11 mouse cellular contexts compared by ENCODE assay signal in the genomic region with DNA sequence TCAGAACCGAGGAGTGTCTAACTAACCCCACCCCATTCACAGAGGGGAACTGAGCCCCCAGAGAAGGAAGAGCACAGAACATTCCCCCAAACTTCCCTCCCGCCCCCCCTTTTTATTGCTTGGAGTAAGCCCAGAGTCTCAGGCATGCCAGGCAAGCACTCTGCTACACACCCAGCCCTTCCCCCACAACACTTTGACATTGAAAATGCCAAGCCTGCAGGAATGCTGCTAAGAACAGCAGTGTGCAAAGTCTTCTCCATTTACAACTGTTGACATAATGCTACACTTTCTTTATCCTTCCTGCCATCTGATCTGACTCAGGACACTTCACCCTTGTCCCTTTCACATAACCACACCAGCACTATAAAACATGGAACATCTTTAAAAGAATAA. TPM values are rescaled to one million over a fixed set of nuclear protein-coding genes. Genes with fewer than 3 reads are reported as not detected.
DNase-seq lines count a peak whose midpoint lies in the region; ATAC-seq and TF ChIP-seq lines count a peak whose summit lies in the region.
"Had no signal": no experiment of that assay in that cellular context is flagged by ENCODE, and none has a peak within 500 bp of the region (broad histone marks: within the 10 kb centered on the region; RNA-seq: fewer than 3 reads in every experiment).

No protein-coding gene starts in this region.

- H3K4me1 ChIP-seq in intestine, embryonic 14.5 days (replicated peaks; ENCODE audit: control insufficient read depth, insufficient read depth, low read length) = peaks cover 17% of the 10 kb centered on the region
- H3K4me1 ChIP-seq in liver, embryonic 12.5 days = peaks cover 3% of the 10 kb centered on the region; the same call in 1 of the 2 replicates

- H3K27ac ChIP-seq in gastrocnemius, adult 2 months = no peak overlapping the region
- peak overlapping the region; percentile 84 for H3K27ac ChIP-seq in intestine, embryonic 14.5 days (ENCODE audit: low read depth)
- no peak overlapping the region for H3K27ac ChIP-seq in liver, embryonic 12.5 days
- H3K27ac ChIP-seq: limb, embryonic 12.5 days had no signal

- H3K4me3 ChIP-seq in gastrocnemius, adult 2 months = peak overlapping the region; percentile 45
- 0 out of 2 replicates have a peak overlapping the region, but pooled peaks have one; percentile 2 for H3K4me3 ChIP-seq in intestine, embryonic 14.5 days (ENCODE audit: low read depth, low read length)
- no peak overlapping the region for H3K4me3 ChIP-seq in liver, embryonic 12.5 days
- H3K4me3 ChIP-seq: limb, embryonic 12.5 days had no signal

- ATAC-seq in Patski = peak; percentile 49
- peak; percentile 65 for ATAC-seq in intestine, embryonic 14.5 days (replicated peaks; ENCODE audit: low FRiP score, low TSS enrichment, low read depth)
- ATAC-seq in liver, embryonic 12.5 days = no peak

- DNase-seq in gastrocnemius, adult 2 months = no peak
- DNase-seq in gastrocnemius, adult 18-20 months (ENCODE audit: low spot score) = no peak
- no peak for DNase-seq in Patski (ENCODE audit: low read depth, low spot score)
- DNase-seq in intestine, embryonic 14.5 days (ENCODE audit: low spot score) = peak; percentile 58
- no peak for DNase-seq in right cerebral cortex, postnatal 14 days
- DNase-seq in gastrocnemius, postnatal 14 days = no peak
- no peak for DNase-seq in right cerebral cortex, postnatal 25 days

- TF ChIP-seq CTCF in gastrocnemius, adult 2 months (IDR thresholded peaks at IDR 0.05) = no peak
- TF ChIP-seq CTCF in Patski (IDR thresholded peaks at IDR 0.05) = no peak

- H3K36me3 ChIP-seq in intestine, embryonic 14.5 days (ENCODE audit: control insufficient read depth, insufficient read depth, low read length) = no peaks in the 10 kb centered on the region
- no peaks in the 10 kb centered on the region for H3K36me3 ChIP-seq in liver, embryonic 12.5 days
- H3K36me3 ChIP-seq: limb, embryonic 12.5 days had no signal

- CTCF ChIA-PET in Patski (lab: Charles Lee) = interaction anchor here (1.2 kb wide), 1 partner anchor 30 kb away, joined by 3 read pairs; no protein-coding TSS in a partner anchor

- WGBS in intestine, embryonic 14.5 days = 6% methylated on average over 2 of the region's 2 CpGs
- 44% methylated on average over 2 of the region's 2 CpGs for WGBS in liver, embryonic 12.5 days (ENCODE audit: insufficient replicate concordance)

- POLR2A ChIA-PET in Patski (lab: Charles Lee) = no interaction called here

- in situ Hi-C loops in Patski (cut with MboI; ENCODE audit: low pct_unique_long_range_greater_than_20kb) = no loop called here

- no peaks in the 10 kb centered on the region for H3K27me3 ChIP-seq in Patski
- H3K27me3 ChIP-seq in intestine, embryonic 14.5 days (replicated peaks; ENCODE audit: control insufficient read depth, insufficient read depth, low read length) = 0 out of 2 replicates have a peak, but pooled peaks cover 2% of the 10 kb centered on the region
- peaks cover 24% of the 10 kb centered on the region for H3K27me3 ChIP-seq in liver, embryonic 12.5 days (replicated peaks)

- peak overlapping the region; percentile 37 for H3K4me2 ChIP-seq in intestine, embryonic 14.5 days (ENCODE audit: low read length)
- peak overlapping the region; percentile 2; the same call in 1 of the 2 replicates for H3K4me2 ChIP-seq in liver, embryonic 12.5 days
- H3K4me2 ChIP-seq: limb, embryonic 12.5 days had no signal

- H3K9me3 ChIP-seq in intestine, embryonic 14.5 days (ENCODE audit: control insufficient read depth, low read length) = no peaks in the 10 kb centered on the region
- H3K9me3 ChIP-seq in liver, embryonic 12.5 days (replicated peaks) = no peaks in the 10 kb centered on the region
- H3K9me3 ChIP-seq: limb, embryonic 12.5 days had no signal

- intact Hi-C loops in gastrocnemius, adult 2 months (cut with DNase I) = no loop called here
- intact Hi-C loops in gastrocnemius, postnatal 14 days (cut with DNase I; ENCODE audit: low total_unique reads) = no loop called here

- 0 out of 2 replicates have a peak overlapping the region, but pooled peaks have one; percentile 16 for H3K9ac ChIP-seq in intestine, embryonic 14.5 days (ENCODE audit: low read length)
- H3K9ac ChIP-seq in liver, embryonic 12.5 days = no peak overlapping the region
- H3K9ac ChIP-seq: limb, embryonic 12.5 days had no signal

RNA-seq across cellular contexts. Expression of gene Upk3a, which starts 4.3 kb away (rescaled TPM):
- total RNA-seq in gastrocnemius, adult 2 months (2021) = not detected
- total RNA-seq in gastrocnemius, adult 18-20 months (2021) = not detected
- polyA plus RNA-seq in Patski (2021) = not detected
- 1.2 and 2.1 TPM in 2 replicates for polyA plus RNA-seq in intestine, embryonic 14.5 days (2014; fragmentation: Nextera tagmentation; extraction: Ambion mirVana)
- not detected in 2 replicates for polyA plus RNA-seq in liver, embryonic 12.5 days (2016; fragmentation: Nextera tagmentation; extraction: Ambion mirVana)
- not detected for total RNA-seq in gastrocnemius, postnatal 14 days (2021)
- total RNA-seq: hematopoietic stem cell, adult 5-6 weeks; neutrophil, adult 5-6 weeks had no signal
- polyA plus RNA-seq: limb, embryonic 12.5 days had no signal

RNA-seq across cellular contexts. Expression of gene Fam118a, which starts 16.1 kb away (rescaled TPM):
- total RNA-seq in gastrocnemius, adult 2 months (2021) = 1 to 10 TPM; 4.7 to 5.9 TPM
- 1 to 10 TPM; 3.9 to 4.5 TPM for total RNA-seq in gastrocnemius, adult 18-20 months (2021)
- 51.2 TPM for polyA plus RNA-seq in Patski (2021)
- polyA plus RNA-seq in intestine, embryonic 14.5 days (2014; fragmentation: Nextera tagmentation; extraction: Ambion mirVana) = 32.6 and 35.1 TPM in 2 replicates
- polyA plus RNA-seq in liver, embryonic 12.5 days (2016; fragmentation: Nextera tagmentation; extraction: Ambion mirVana) = 11.2 and 11.4 TPM in 2 replicates
- 1 to 10 TPM; 5.1 to 5.3 TPM for total RNA-seq in gastrocnemius, postnatal 14 days (2021)

RNA-seq across cellular contexts. Expression of gene 5031439G07Rik, which starts 24.3 kb away (rescaled TPM):
- total RNA-seq in gastrocnemius, adult 2 months (2021) = 100 to 1,000 TPM in 1 of 2 experiments, 10 to 100 TPM in 1; 67.5 to 103 TPM
- total RNA-seq in gastrocnemius, adult 18-20 months (2021) = 10 to 100 TPM; 79.2 to 99.4 TPM
- 85.7 TPM for polyA plus RNA-seq in Patski (2021)
- polyA plus RNA-seq in intestine, embryonic 14.5 days (2014; fragmentation: Nextera tagmentation; extraction: Ambion mirVana) = 8.8 and 9.7 TPM in 2 replicates
- polyA plus RNA-seq in liver, embryonic 12.5 days (2016; fragmentation: Nextera tagmentation; extraction: Ambion mirVana) = 3.6 and 4.9 TPM in 2 replicates
- total RNA-seq in gastrocnemius, postnatal 14 days (2021) = 10 to 100 TPM; 26.4 to 35.9 TPM
